Mouse (Mus musculus): Measurements from ENCODE around the gene Kif22. TPM values are rescaled to one million over a fixed set of nuclear protein-coding genes. Genes with fewer than 3 reads are reported as not detected.

Kif22 gene
- polyA plus RNA-seq, 1 experiment from 2014 or later, result 80.4 TPM

DNA sequence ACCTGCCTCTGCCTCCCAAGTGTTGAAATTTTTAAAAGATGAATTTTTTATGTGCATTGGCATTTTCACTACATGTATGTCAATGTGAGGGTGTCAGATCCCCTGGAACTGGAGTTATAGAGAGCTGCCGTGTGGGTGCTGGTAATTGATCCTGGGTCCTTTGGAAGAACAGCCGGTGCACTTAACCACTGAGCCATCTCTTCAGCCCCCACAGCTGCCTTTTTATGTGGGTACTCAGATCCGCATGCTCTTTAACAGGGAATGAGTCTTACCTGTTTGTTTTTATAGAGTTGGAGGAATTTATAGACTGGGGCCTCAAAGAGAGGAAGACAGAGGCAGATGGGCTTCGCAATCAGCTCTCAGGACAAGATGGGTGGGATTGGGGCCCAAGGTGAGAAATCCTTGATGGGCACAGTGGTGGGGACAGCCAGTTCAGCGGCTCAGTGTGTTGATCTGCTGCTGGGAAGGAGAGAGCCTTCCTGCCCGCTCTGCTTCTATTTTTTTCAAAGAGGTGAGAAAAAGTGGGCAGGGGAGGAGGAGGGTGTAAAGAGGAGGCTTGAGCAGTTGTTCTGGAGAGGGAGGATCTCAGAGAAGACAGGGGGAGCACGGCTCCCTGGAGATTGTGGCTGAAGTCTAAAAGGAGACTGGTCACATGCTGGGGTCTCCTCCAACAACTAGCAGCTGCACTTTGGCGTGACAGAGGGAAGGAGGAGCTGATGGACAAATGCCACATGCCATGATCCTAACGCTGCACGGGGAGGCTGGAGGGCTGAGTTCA lies 57.4 kb downstream of the Kif22 start:
- Histone ChIP-seq H3K4me2 (ENCODE audit: low read depth, low read length) (no peak overlapping the region), H3K27ac (ENCODE audit: low read length) (no peak overlapping the region), H3K9ac (ENCODE audit: low read length) (no peak overlapping the region), H3K9me3 (replicated peaks; ENCODE audit: control insufficient read depth, low read length) (no peaks in the 10 kb centered on the region), H3K4me1 (ENCODE audit: control insufficient read depth, insufficient read depth, low read length) (no peaks in the 10 kb centered on the region; the same call in 1 of the 2 replicates), H3K27me3 (ENCODE audit: control insufficient read depth, insufficient read depth, low read length) (no peaks in the 10 kb centered on the region), H3K36me3 (ENCODE audit: control insufficient read depth, insufficient read depth) (peaks cover 9% of the 10 kb centered on the region), H3K4me3 (ENCODE audit: low read length) (no peak overlapping the region)
- no peak for ATAC-seq (replicated peaks; ENCODE audit: extremely low read depth, insufficient read depth, low FRiP score)
- 36% methylated on average over 10 of the region's 10 CpGs for WGBS

DNA sequence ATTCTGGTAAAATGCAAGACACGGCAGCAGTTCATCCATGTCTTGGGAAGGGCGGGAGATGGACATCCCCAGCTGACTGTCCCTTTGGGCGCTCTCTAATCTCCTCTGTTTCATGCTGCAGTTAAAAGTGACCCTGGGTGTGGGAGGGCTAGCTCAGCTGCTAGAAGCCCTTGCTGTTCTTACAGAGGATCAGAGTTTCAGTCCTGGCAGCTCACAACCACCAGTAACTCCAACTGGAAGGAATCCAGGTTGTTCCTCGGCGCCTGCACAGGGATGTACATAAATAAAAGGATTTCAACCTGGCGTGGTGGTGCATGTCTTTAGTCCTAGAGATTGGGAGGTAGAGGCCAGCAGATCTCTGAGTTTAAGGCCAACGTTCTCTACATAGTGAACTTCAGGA lies 59.2 kb downstream of the Kif22 start:
- H3K4me2 ChIP-seq (ENCODE audit: low read depth, low read length), result no peak overlapping the region
- H3K27me3 ChIP-seq (ENCODE audit: control insufficient read depth, insufficient read depth, low read length), result no peaks in the 10 kb centered on the region
- H3K4me3 ChIP-seq (ENCODE audit: low read length), result no peak overlapping the region
- H3K4me1 ChIP-seq (ENCODE audit: control insufficient read depth, insufficient read depth, low read length), result no peaks in the 10 kb centered on the region; the same call in 1 of the 2 replicates
- 78% methylated on average over 7 of the region's 7 CpGs for WGBS
- ATAC-seq (replicated peaks; ENCODE audit: extremely low read depth, insufficient read depth, low FRiP score), result no peak
- H3K9ac ChIP-seq (ENCODE audit: low read length), result no peak overlapping the region
- no peak overlapping the region for H3K27ac ChIP-seq (ENCODE audit: low read length)
- peaks cover 24% of the 10 kb centered on the region for H3K36me3 ChIP-seq (ENCODE audit: control insufficient read depth, insufficient read depth)
- H3K9me3 ChIP-seq (replicated peaks; ENCODE audit: control insufficient read depth, low read length), result no peaks in the 10 kb centered on the region

DNA sequence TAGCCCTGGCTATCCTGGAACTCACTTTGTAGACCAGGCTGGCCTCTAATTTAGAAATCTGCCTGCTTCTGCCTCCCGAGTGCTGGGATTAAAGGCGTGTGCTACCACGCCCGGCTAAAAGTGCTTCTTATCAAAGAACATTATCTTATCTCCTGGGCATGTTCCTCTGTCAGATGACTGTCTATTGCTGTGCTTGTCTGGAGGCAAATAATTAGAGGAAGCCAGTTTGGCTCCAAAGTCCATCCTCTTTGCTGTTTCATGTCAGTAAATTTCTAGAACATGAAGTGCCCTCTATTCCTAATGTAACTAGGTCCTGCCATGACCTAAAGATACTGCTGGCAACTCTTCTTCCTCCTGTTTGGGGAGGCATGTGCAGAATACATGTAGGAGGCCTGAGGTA lies 60.2 kb downstream of the Kif22 start:
- no peak for ATAC-seq (replicated peaks; ENCODE audit: extremely low read depth, insufficient read depth, low FRiP score)
- H3K4me2 ChIP-seq (ENCODE audit: low read depth, low read length), result no peak overlapping the region
- no peak overlapping the region for H3K4me3 ChIP-seq (ENCODE audit: low read length)
- H3K36me3 ChIP-seq (ENCODE audit: control insufficient read depth, insufficient read depth), result peaks cover 27% of the 10 kb centered on the region
- no peak overlapping the region for H3K27ac ChIP-seq (ENCODE audit: low read length)
- H3K4me1 ChIP-seq (ENCODE audit: control insufficient read depth, insufficient read depth, low read length), result peaks cover 5% of the 10 kb centered on the region
- no peaks in the 10 kb centered on the region for H3K9me3 ChIP-seq (replicated peaks; ENCODE audit: control insufficient read depth, low read length)
- no peaks in the 10 kb centered on the region for H3K27me3 ChIP-seq (ENCODE audit: control insufficient read depth, insufficient read depth, low read length)
- H3K9ac ChIP-seq (ENCODE audit: low read length), result no peak overlapping the region
- WGBS, result 63% methylated on average over 4 of the region's 4 CpGs

DNA sequence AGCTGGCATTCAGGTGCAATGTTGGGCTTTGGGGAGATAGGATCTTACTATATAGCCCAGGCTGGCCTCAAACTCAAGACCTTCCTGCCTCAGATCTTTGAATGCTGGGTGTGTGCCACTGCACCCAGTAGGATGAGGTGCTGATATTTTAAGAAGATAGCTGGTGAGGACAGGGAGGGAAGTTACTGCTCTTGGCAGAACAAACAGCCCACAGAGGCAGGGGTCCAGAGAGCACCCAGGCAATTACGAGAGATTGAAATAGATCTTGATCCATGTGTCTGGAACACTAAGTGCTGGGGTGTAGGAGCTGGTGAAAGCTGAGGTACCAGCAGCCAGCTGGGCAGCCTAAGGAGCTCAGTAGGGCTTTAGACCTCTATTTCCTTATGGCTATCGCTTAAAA lies 60.7 kb downstream of the Kif22 start:
- H3K4me3 ChIP-seq (ENCODE audit: low read length), result no peak overlapping the region
- H3K4me1 ChIP-seq (ENCODE audit: control insufficient read depth, insufficient read depth, low read length), result peaks cover 7% of the 10 kb centered on the region
- no peak overlapping the region for H3K27ac ChIP-seq (ENCODE audit: low read length)
- no peaks in the 10 kb centered on the region for H3K9me3 ChIP-seq (replicated peaks; ENCODE audit: control insufficient read depth, low read length)
- ATAC-seq (replicated peaks; ENCODE audit: extremely low read depth, insufficient read depth, low FRiP score), result no peak
- no peaks in the 10 kb centered on the region for H3K27me3 ChIP-seq (ENCODE audit: control insufficient read depth, insufficient read depth, low read length)
- no peak overlapping the region for H3K9ac ChIP-seq (ENCODE audit: low read length)
- no peak overlapping the region for H3K4me2 ChIP-seq (ENCODE audit: low read depth, low read length)
- H3K36me3 ChIP-seq (ENCODE audit: control insufficient read depth, insufficient read depth), result peaks cover 27% of the 10 kb centered on the region
- 83% methylated on average over 2 of the region's 2 CpGs for WGBS

DNA sequence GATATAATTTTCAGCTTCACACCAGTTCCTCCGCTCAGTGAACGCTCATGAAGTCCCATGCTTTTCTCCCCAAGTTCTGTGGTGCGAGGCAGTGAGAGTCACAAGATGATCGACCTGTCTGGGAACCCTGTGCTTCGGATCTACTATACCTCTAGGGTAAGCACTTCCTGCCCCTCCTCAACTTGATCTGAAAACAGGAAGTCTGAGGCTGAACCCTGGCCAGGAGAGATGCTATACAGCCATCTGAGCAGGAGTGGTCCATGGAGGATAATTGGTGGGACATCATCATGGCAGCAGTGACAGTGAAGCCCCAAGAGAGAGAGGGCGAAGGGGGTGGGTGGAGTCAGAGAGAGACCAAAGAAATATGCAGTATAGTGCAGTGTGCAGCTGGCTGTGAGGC lies 63.4 kb downstream of the Kif22 start:
- H3K9me3 ChIP-seq (replicated peaks; ENCODE audit: control insufficient read depth, low read length), result no peaks in the 10 kb centered on the region
- 87% methylated on average over 6 of the region's 6 CpGs for WGBS
- peaks cover 11% of the 10 kb centered on the region for H3K4me1 ChIP-seq (ENCODE audit: control insufficient read depth, insufficient read depth, low read length)
- H3K27me3 ChIP-seq (ENCODE audit: control insufficient read depth, insufficient read depth, low read length), result no peaks in the 10 kb centered on the region
- H3K4me2 ChIP-seq (ENCODE audit: low read depth, low read length), result no peak overlapping the region
- peaks cover 27% of the 10 kb centered on the region for H3K36me3 ChIP-seq (ENCODE audit: control insufficient read depth, insufficient read depth)
- ATAC-seq (replicated peaks; ENCODE audit: extremely low read depth, insufficient read depth, low FRiP score), result no peak
- no peak overlapping the region for H3K27ac ChIP-seq (ENCODE audit: low read length)
- H3K9ac ChIP-seq (ENCODE audit: low read length), result no peak overlapping the region
- no peak overlapping the region for H3K4me3 ChIP-seq (ENCODE audit: low read length)

Small RNA genes within 50 kb of the gene (microRNA-seq; reads per million reads assigned to microRNA genes)
- not detected for gene Gm44343

Other genes with a start within 250 kb of the Kif22 start
- 133 and 159 TPM in 2 replicates for gene Ppp4c, start 250.0 kb downstream of the Kif22 start, polyA plus RNA-seq (2015; fragmentation: Nextera tagmentation; extraction: Ambion mirVana)
- 0.86 and 1.4 TPM in 2 replicates for gene Fam57b, start 244.8 kb downstream of the Kif22 start, polyA plus RNA-seq (2015; fragmentation: Nextera tagmentation; extraction: Ambion mirVana)
- gene 4930451I11Rik, start 210.8 kb downstream of the Kif22 start, polyA plus RNA-seq (2015; fragmentation: Nextera tagmentation; extraction: Ambion mirVana), result not detected in 2 replicates
- not detected in 2 replicates for gene Doc2a, start 195.1 kb downstream of the Kif22 start, polyA plus RNA-seq (2015; fragmentation: Nextera tagmentation; extraction: Ambion mirVana)
- gene Hirip3, start 180.5 kb downstream of the Kif22 start, polyA plus RNA-seq (2015; fragmentation: Nextera tagmentation; extraction: Ambion mirVana), result 19.8 and 22.2 TPM in 2 replicates
- 50.5 and 52.0 TPM in 2 replicates for gene Ino80e, start 180.1 kb downstream of the Kif22 start, polyA plus RNA-seq (2015; fragmentation: Nextera tagmentation; extraction: Ambion mirVana)
- gene Taok2, start 157.8 kb downstream of the Kif22 start, polyA plus RNA-seq (2015; fragmentation: Nextera tagmentation; extraction: Ambion mirVana), result 31.1 and 35.4 TPM in 2 replicates
- 19.6 and 22.5 TPM in 2 replicates for gene Tmem219, start 119.6 kb downstream of the Kif22 start, polyA plus RNA-seq (2015; fragmentation: Nextera tagmentation; extraction: Ambion mirVana)
- 13.3 TPM in 2 replicates for gene Kctd13, start 113.6 kb downstream of the Kif22 start, polyA plus RNA-seq (2015; fragmentation: Nextera tagmentation; extraction: Ambion mirVana)
- not detected in 2 replicates for gene Asphd1, start 92.9 kb downstream of the Kif22 start, polyA plus RNA-seq (2015; fragmentation: Nextera tagmentation; extraction: Ambion mirVana)
- 0.53 and 1.0 TPM in 2 replicates for gene Sez6l2, start 91.9 kb downstream of the Kif22 start, polyA plus RNA-seq (2015; fragmentation: Nextera tagmentation; extraction: Ambion mirVana)
- gene Cdipt, start 66.6 kb downstream of the Kif22 start, polyA plus RNA-seq (2015; fragmentation: Nextera tagmentation; extraction: Ambion mirVana), result 85.1 and 89.4 TPM in 2 replicates
- gene Cdiptos, start 66.4 kb downstream of the Kif22 start, polyA plus RNA-seq (2015; fragmentation: Nextera tagmentation; extraction: Ambion mirVana), result 1.2 and 1.6 TPM in 2 replicates
- 15.9 and 20.6 TPM in 2 replicates for gene Mvp, start 27.9 kb downstream of the Kif22 start, polyA plus RNA-seq (2015; fragmentation: Nextera tagmentation; extraction: Ambion mirVana)
- 0.75 TPM in 1 of 2 replicates, not detected in the other for gene Pagr1b, start 26.0 kb downstream of the Kif22 start, polyA plus RNA-seq (2015; fragmentation: Nextera tagmentation; extraction: Ambion mirVana)
- gene Pagr1a, start 25.1 kb downstream of the Kif22 start, polyA plus RNA-seq (2015; fragmentation: Nextera tagmentation; extraction: Ambion mirVana), result 61.0 and 78.5 TPM in 2 replicates
- gene Gm42742, start 21.4 kb downstream of the Kif22 start, polyA plus RNA-seq (2015; fragmentation: Nextera tagmentation; extraction: Ambion mirVana), result 15.4 and 38.5 TPM in 2 replicates
- gene Prrt2, start 21.3 kb downstream of the Kif22 start, polyA plus RNA-seq (2015; fragmentation: Nextera tagmentation; extraction: Ambion mirVana), result 1.6 and 2.4 TPM in 2 replicates
- gene Maz, start 15.4 kb downstream of the Kif22 start, polyA plus RNA-seq (2015; fragmentation: Nextera tagmentation; extraction: Ambion mirVana), result 31.5 and 34.1 TPM in 2 replicates
- 18.3 TPM in 1 of 2 replicates, not detected in the other for gene Zg16, start 44.9 kb upstream of the Kif22 start, polyA plus RNA-seq (2015; fragmentation: Nextera tagmentation; extraction: Ambion mirVana)
- 4.9 and 8.4 TPM in 2 replicates for gene AI467606, start 48.9 kb upstream of the Kif22 start, polyA plus RNA-seq (2015; fragmentation: Nextera tagmentation; extraction: Ambion mirVana)
- gene Qprt, start 79.8 kb upstream of the Kif22 start, polyA plus RNA-seq (2015; fragmentation: Nextera tagmentation; extraction: Ambion mirVana), result 2.1 and 2.6 TPM in 2 replicates
- gene Spn, start 95.4 kb upstream of the Kif22 start, polyA plus RNA-seq (2015; fragmentation: Nextera tagmentation; extraction: Ambion mirVana), result 1.2 and 2.6 TPM in 2 replicates
- 42.2 and 44.4 TPM in 2 replicates for gene Cd2bp2, start 153.6 kb upstream of the Kif22 start, polyA plus RNA-seq (2015; fragmentation: Nextera tagmentation; extraction: Ambion mirVana)
- 15.2 and 22.3 TPM in 2 replicates for gene Tbc1d10b, start 166.0 kb upstream of the Kif22 start, polyA plus RNA-seq (2015; fragmentation: Nextera tagmentation; extraction: Ambion mirVana)
- gene Mylpf, start 166.4 kb upstream of the Kif22 start, polyA plus RNA-seq (2015; fragmentation: Nextera tagmentation; extraction: Ambion mirVana), result 16.2 and 31.6 TPM in 2 replicates
- 21.0 and 21.9 TPM in 2 replicates for gene Zfp553, start 190.6 kb upstream of the Kif22 start, polyA plus RNA-seq (2015; fragmentation: Nextera tagmentation; extraction: Ambion mirVana)
- 35.1 and 57.5 TPM in 2 replicates for gene Sept1, start 190.7 kb upstream of the Kif22 start, polyA plus RNA-seq (2015; fragmentation: Nextera tagmentation; extraction: Ambion mirVana)
- 38.0 and 39.6 TPM in 2 replicates for gene Zfp771, start 201.8 kb upstream of the Kif22 start, polyA plus RNA-seq (2015; fragmentation: Nextera tagmentation; extraction: Ambion mirVana)
- gene Dctpp1, start 218.2 kb upstream of the Kif22 start, polyA plus RNA-seq (2015; fragmentation: Nextera tagmentation; extraction: Ambion mirVana), result 129 and 142 TPM in 2 replicates
- 48.7 and 52.8 TPM in 2 replicates for gene Sephs2, start 231.6 kb upstream of the Kif22 start, polyA plus RNA-seq (2015; fragmentation: Nextera tagmentation; extraction: Ambion mirVana)

Measured in heart, embryonic 16.5 days (tissue).